Comparison of ENCODE assay signal across 9 mouse cellular contexts in genomic region chr7:112444985-112445367, GRCm38 (mm10). TPM values are rescaled to one million over a fixed set of nuclear protein-coding genes. Genes with fewer than 3 reads are reported as not detected.
DNase-seq lines count a peak whose midpoint lies in the region; ATAC-seq and TF ChIP-seq lines count a peak whose summit lies in the region.
"Had no signal": no experiment of that assay in that cellular context is flagged by ENCODE, and none has a peak within 500 bp of the region (broad histone marks: within the 10 kb centered on the region; RNA-seq: fewer than 3 reads in every experiment).

No protein-coding gene starts in this region.

- no peaks in the 10 kb centered on the region for H3K27me3 ChIP-seq in kidney, postnatal 0 days (ENCODE audit: insufficient read depth, low read length)
- H3K27me3 ChIP-seq in kidney, adult 2 months (replicated peaks; ENCODE audit: control insufficient read depth, insufficient read depth, low read length) = no peaks in the 10 kb centered on the region
- H3K27me3 ChIP-seq in forebrain, embryonic 13.5 days = no peaks in the 10 kb centered on the region; the same call in 1 of the 2 replicates
- no peaks in the 10 kb centered on the region for H3K27me3 ChIP-seq in hindbrain, embryonic 16.5 days (replicated peaks; ENCODE audit: control insufficient read depth, insufficient read depth, low read length)
- no peaks in the 10 kb centered on the region for H3K27me3 ChIP-seq in midbrain, postnatal 0 days (ENCODE audit: insufficient read depth, low read length)

- no peak for DNase-seq in kidney, postnatal 0 days (ENCODE audit: low spot score)
- DNase-seq in kidney, adult 2 months = no peak
- DNase-seq in midbrain, postnatal 0 days (ENCODE audit: low spot score) = no peak
- DNase-seq in left cerebral cortex, postnatal 36 days (ENCODE audit: low spot score in 2 of 2) = no peak
- no peak for DNase-seq in gastrocnemius, postnatal 10 days
- no peak for DNase-seq in adrenal gland, postnatal 4 days (ENCODE audit: low spot score in 2 of 2)

- H3K4me1 ChIP-seq in kidney, postnatal 0 days (replicated peaks; ENCODE audit: insufficient read depth, low read length) = peaks cover 25% of the 10 kb centered on the region
- H3K4me1 ChIP-seq in kidney, adult 2 months (ENCODE audit: control insufficient read depth, insufficient read depth, low read length) = peaks cover 14% of the 10 kb centered on the region; the same call in 1 of the 2 replicates
- H3K4me1 ChIP-seq in forebrain, embryonic 13.5 days = peaks cover 29% of the 10 kb centered on the region
- H3K4me1 ChIP-seq in hindbrain, embryonic 16.5 days (ENCODE audit: control insufficient read depth, insufficient read depth, low read depth, low read length) = peaks cover 11% of the 10 kb centered on the region
- peaks cover 3% of the 10 kb centered on the region; the same call in 1 of the 2 replicates for H3K4me1 ChIP-seq in midbrain, postnatal 0 days (ENCODE audit: insufficient read depth, low read length)

- no peak for TF ChIP-seq CTCF in kidney, postnatal 0 days (IDR thresholded peaks at IDR 0.05; ENCODE audit: low read depth)
- no peak for TF ChIP-seq CTCF in kidney, adult 2 months (conservative IDR thresholded peaks at IDR 0.05; ENCODE audit: insufficient read depth, insufficient read length, low read depth, low read length)
- TF ChIP-seq CTCF in midbrain, postnatal 0 days (IDR thresholded peaks at IDR 0.05) = no peak

- no peak overlapping the region for H3K27ac ChIP-seq in kidney, postnatal 0 days
- H3K27ac ChIP-seq in kidney, adult 2 months (ENCODE audit: insufficient read depth, low read depth, low read length) = no peak overlapping the region
- H3K27ac ChIP-seq in forebrain, embryonic 13.5 days = peak overlapping the region; percentile 31; the same call in 1 of the 2 replicates
- peak overlapping the region; percentile 45; the same call in 1 of the 2 replicates for H3K27ac ChIP-seq in hindbrain, embryonic 16.5 days (ENCODE audit: low read depth, low read length)
- peak overlapping the region; percentile 1; the same call in 1 of the 2 replicates for H3K27ac ChIP-seq in midbrain, postnatal 0 days (ENCODE audit: low read depth, low read length)
- H3K27ac ChIP-seq: liver, embryonic 14.5 days had no signal

- H3K9ac ChIP-seq in kidney, postnatal 0 days (ENCODE audit: low read depth, low read length) = no peak overlapping the region
- H3K9ac ChIP-seq in forebrain, embryonic 13.5 days = no peak overlapping the region
- peak overlapping the region; percentile 41; the same call in 1 of the 2 replicates for H3K9ac ChIP-seq in hindbrain, embryonic 16.5 days (ENCODE audit: low read depth, low read length)
- H3K9ac ChIP-seq in midbrain, postnatal 0 days (replicated peaks; ENCODE audit: low read length, poor library complexity, severe bottlenecking) = no peak overlapping the region
- H3K9ac ChIP-seq: liver, embryonic 14.5 days had no signal

- no peak overlapping the region for H3K4me3 ChIP-seq in kidney, postnatal 0 days (replicated peaks; ENCODE audit: low read depth, low read length)
- no peak overlapping the region for H3K4me3 ChIP-seq in kidney, adult 2 months (ENCODE audit: insufficient read depth, low read depth, low read length)
- no peak overlapping the region for H3K4me3 ChIP-seq in forebrain, embryonic 13.5 days
- H3K4me3 ChIP-seq in hindbrain, embryonic 16.5 days (ENCODE audit: low read length) = no peak overlapping the region
- H3K4me3 ChIP-seq in midbrain, postnatal 0 days (ENCODE audit: low read depth, low read length) = no peak overlapping the region

- 24% methylated on average over 9 of the region's 9 CpGs for WGBS in kidney, postnatal 0 days
- WGBS in kidney, adult 2 months = 57% methylated on average over 9 of the region's 9 CpGs
- WGBS in forebrain, embryonic 13.5 days = 41% methylated on average over 9 of the region's 9 CpGs
- 23% methylated on average over 9 of the region's 9 CpGs for WGBS in hindbrain, embryonic 16.5 days
- WGBS in midbrain, postnatal 0 days = 19% methylated on average over 9 of the region's 9 CpGs

- no peak for TF ChIP-seq POLR2A in kidney, adult 2 months (IDR thresholded peaks at IDR 0.05; ENCODE audit: low read depth, low read length)

- ATAC-seq in kidney, postnatal 0 days (replicated peaks; ENCODE audit: low FRiP score, low read depth) = no peak
- peak; percentile 49 for ATAC-seq in forebrain, embryonic 13.5 days
- peak; percentile 40; the same call in 1 of the 2 replicates for ATAC-seq in hindbrain, embryonic 16.5 days
- ATAC-seq in midbrain, postnatal 0 days (ENCODE audit: low FRiP score) = 0 out of 2 replicates have a peak, but pooled peaks have one; percentile 10

- 0 out of 2 replicates have a peak overlapping the region, but pooled peaks have one; percentile 1 for H3K4me2 ChIP-seq in kidney, postnatal 0 days (ENCODE audit: low read length)
- H3K4me2 ChIP-seq in forebrain, embryonic 13.5 days = peak overlapping the region; percentile 22
- peak overlapping the region; percentile 27; the same call in 1 of the 2 replicates for H3K4me2 ChIP-seq in hindbrain, embryonic 16.5 days (ENCODE audit: low read length)
- no peak overlapping the region for H3K4me2 ChIP-seq in midbrain, postnatal 0 days (ENCODE audit: low read depth, low read length, poor library complexity, severe bottlenecking)

- H3K9me3 ChIP-seq in kidney, postnatal 0 days (replicated peaks; ENCODE audit: low read length) = no peaks in the 10 kb centered on the region
- no peaks in the 10 kb centered on the region for H3K9me3 ChIP-seq in forebrain, embryonic 13.5 days (replicated peaks)
- H3K9me3 ChIP-seq in hindbrain, embryonic 16.5 days (ENCODE audit: control insufficient read depth, low read length) = no peaks in the 10 kb centered on the region
- H3K9me3 ChIP-seq in midbrain, postnatal 0 days (ENCODE audit: low read length) = no peaks in the 10 kb centered on the region

- no peaks in the 10 kb centered on the region for H3K36me3 ChIP-seq in kidney, postnatal 0 days (ENCODE audit: insufficient read depth, low read length)
- H3K36me3 ChIP-seq in kidney, adult 2 months (ENCODE audit: control insufficient read depth, insufficient read depth, low read length) = no peaks in the 10 kb centered on the region
- H3K36me3 ChIP-seq in forebrain, embryonic 13.5 days (ENCODE audit: poor library complexity, severe bottlenecking) = no peaks in the 10 kb centered on the region
- no peaks in the 10 kb centered on the region for H3K36me3 ChIP-seq in hindbrain, embryonic 16.5 days (ENCODE audit: control insufficient read depth, insufficient read depth, low read length)
- no peaks in the 10 kb centered on the region for H3K36me3 ChIP-seq in midbrain, postnatal 0 days (ENCODE audit: insufficient read depth, low read length)

- intact Hi-C loops in left cerebral cortex, postnatal 36 days (cut with DNase I) = no loop called here

RNA-seq across cellular contexts. Expression of gene Parva, which starts 17.7 kb away (rescaled TPM):
- polyA plus RNA-seq in kidney, postnatal 0 days (2015; fragmentation: Nextera tagmentation; extraction: Ambion mirVana) = 80.2 and 93.0 TPM in 2 replicates
- polyA plus RNA-seq in kidney, adult 2 months (2012; rRNA removed) = 78.3 and 82.5 TPM in 2 replicates
- 27.6 and 31.9 TPM in 2 replicates for polyA plus RNA-seq in forebrain, embryonic 13.5 days (2015; fragmentation: Nextera tagmentation; extraction: Ambion mirVana)
- 28.5 and 34.3 TPM in 2 replicates for polyA plus RNA-seq in hindbrain, embryonic 16.5 days (2015; fragmentation: Nextera tagmentation; extraction: Ambion mirVana)
- 23.2 and 25.8 TPM in 2 replicates for total RNA-seq in midbrain, postnatal 0 days (2014; rRNA removed)
- 22.9 and 23.3 TPM in 2 replicates for polyA plus RNA-seq in midbrain, postnatal 0 days (2015; fragmentation: Nextera tagmentation; extraction: Ambion mirVana)
- 10 to 100 TPM; 49.1 to 60.9 TPM for total RNA-seq in left cerebral cortex, postnatal 36 days (2021)
- 10 to 100 TPM; 49.1 to 53.7 TPM for total RNA-seq in gastrocnemius, postnatal 10 days (2021)
- total RNA-seq in adrenal gland, postnatal 4 days (2021) = 100 to 1,000 TPM; 106 to 136 TPM

Comparison
In these comparisons a context has a peak if more than half of its experiments do, and no peak if none do; other contexts are left out.
1. H3K27ac ChIP-seq: peak in forebrain, embryonic 13.5 days (single experiment), hindbrain, embryonic 16.5 days (single experiment) and midbrain, postnatal 0 days (single experiment); none in kidney, postnatal 0 days (single experiment) and kidney, adult 2 months (single experiment).